Mouse (Mus musculus): Measurements from ENCODE around the gene Rac3. TPM values are rescaled to one million over a fixed set of nuclear protein-coding genes. Genes with fewer than 3 reads are reported as not detected.

Gene Rac3
- 0.70 TPM for polyA plus RNA-seq (2017; shearing (Covaris generic))

GRCm38 (mm10) chr11:120721124-120722066 is at the start of gene Rac3:
Gene Rac3, plus strand, starts transcription at chr11:120721470.

GRCm38 (mm10) chr11:120672687-120673593 is 48.3 kb upstream of the Rac3 start, which contains the start of gene Aspscr1:
Gene Aspscr1, plus strand, starts transcription at chr11:120672973.

GRCm38 (mm10) chr11:120713580-120714518 is 7.4 kb upstream of the Rac3 start, which contains the start of the genes Cenpx and Lrrc45:
Gene Cenpx, minus strand, starts transcription at chr11:120713738.
Gene Lrrc45, plus strand, starts transcription at chr11:120713925.

GRCm38 (mm10) chr11:120727169-120727527 is 5.9 kb downstream of the Rac3 start, which contains the start of gene Dcxr:
Gene Dcxr, minus strand, starts transcription at chr11:120727281.

GRCm38 (mm10) chr11:120731858-120732680 is 10.8 kb downstream of the Rac3 start, which contains the start of gene Cbr2:
Gene Cbr2, minus strand, starts transcription at chr11:120732114.

GRCm38 (mm10) chr11:120762672-120763041 is 41.4 kb downstream of the Rac3 start, which contains the start of gene Hmga1b:
Gene Hmga1b, plus strand, starts transcription at chr11:120762794.

Other genes starting within 250 kb of the Rac3 start
- 29.0 TPM for gene Mrpl12, start 236.9 kb upstream of the Rac3 start, polyA plus RNA-seq (2017; shearing (Covaris generic))
- 9.9 TPM for gene Slc25a10, start 229.6 kb upstream of the Rac3 start, polyA plus RNA-seq (2017; shearing (Covaris generic))
- not detected for gene Gcgr, start 190.8 kb upstream of the Rac3 start, polyA plus RNA-seq (2017; shearing (Covaris generic))
- 63.3 TPM for gene Mcrip1, start 171.7 kb upstream of the Rac3 start, polyA plus RNA-seq (2017; shearing (Covaris generic))
- gene Ppp1r27, start 170.3 kb upstream of the Rac3 start, polyA plus RNA-seq (2017; shearing (Covaris generic)), result not detected
- 187 TPM for gene P4hb, start 148.2 kb upstream of the Rac3 start, polyA plus RNA-seq (2017; shearing (Covaris generic))
- 737 TPM for gene Arhgdia, start 139.8 kb upstream of the Rac3 start, polyA plus RNA-seq (2017; shearing (Covaris generic))
- gene Alyref, start 123.1 kb upstream of the Rac3 start, polyA plus RNA-seq (2017; shearing (Covaris generic)), result 275 TPM
- 80.0 TPM for gene Anapc11, start 123.0 kb upstream of the Rac3 start, polyA plus RNA-seq (2017; shearing (Covaris generic))
- not detected for gene Npb, start 113.0 kb upstream of the Rac3 start, polyA plus RNA-seq (2017; shearing (Covaris generic))
- gene Pcyt2, start 103.5 kb upstream of the Rac3 start, polyA plus RNA-seq (2017; shearing (Covaris generic)), result 159 TPM
- 158 TPM for gene Sirt7, start 96.2 kb upstream of the Rac3 start, polyA plus RNA-seq (2017; shearing (Covaris generic))
- gene Mafg, start 87.9 kb upstream of the Rac3 start, polyA plus RNA-seq (2017; shearing (Covaris generic)), result 52.8 TPM
- 0.24 TPM for gene Pycr1, start 77.7 kb upstream of the Rac3 start, polyA plus RNA-seq (2017; shearing (Covaris generic))
- gene Myadml2, start 73.3 kb upstream of the Rac3 start, polyA plus RNA-seq (2017; shearing (Covaris generic)), result not detected
- not detected for gene Notum, start 60.3 kb upstream of the Rac3 start, polyA plus RNA-seq (2017; shearing (Covaris generic))
- gene Aspscr1, start 48.5 kb upstream of the Rac3 start, polyA plus RNA-seq (2017; shearing (Covaris generic)), result 103 TPM
- gene Cenpx, start 7.7 kb upstream of the Rac3 start, polyA plus RNA-seq (2017; shearing (Covaris generic)), result 87.8 TPM
- 52.6 TPM for gene Lrrc45, start 7.5 kb upstream of the Rac3 start, polyA plus RNA-seq (2017; shearing (Covaris generic))
- gene Dcxr, start 5.8 kb downstream of the Rac3 start, polyA plus RNA-seq (2017; shearing (Covaris generic)), result 11.1 TPM
- gene Cbr2, start 10.6 kb downstream of the Rac3 start, polyA plus RNA-seq (2017; shearing (Covaris generic)), result not detected
- 15.1 TPM for gene Hmga1b, start 41.3 kb downstream of the Rac3 start, polyA plus RNA-seq (2017; shearing (Covaris generic))
- gene Rfng, start 62.7 kb downstream of the Rac3 start, polyA plus RNA-seq (2017; shearing (Covaris generic)), result 23.6 TPM
- gene Gps1, start 62.8 kb downstream of the Rac3 start, polyA plus RNA-seq (2017; shearing (Covaris generic)), result 79.8 TPM
- gene Dus1l, start 74.9 kb downstream of the Rac3 start, polyA plus RNA-seq (2017; shearing (Covaris generic)), result 40.0 TPM
- 50.6 TPM for gene Fasn, start 103.1 kb downstream of the Rac3 start, polyA plus RNA-seq (2017; shearing (Covaris generic))
- 0.21 TPM for gene Ccdc57, start 211.4 kb downstream of the Rac3 start, polyA plus RNA-seq (2017; shearing (Covaris generic))
- gene Slc16a3, start 227.0 kb downstream of the Rac3 start, polyA plus RNA-seq (2017; shearing (Covaris generic)), result 21.0 TPM

Measured in effector memory CD4-positive, alpha-beta T cell, adult 5 months (primary cell).